Mouse (Mus musculus): ENCODE data around the gene Cage1. TPM values are rescaled to one million over a fixed set of nuclear protein-coding genes. Genes with fewer than 3 reads are reported as not detected.

Cage1 gene
- 0.14 and 0.18 TPM in 2 replicates for polyA plus RNA-seq (2012; rRNA removed)

DNA sequence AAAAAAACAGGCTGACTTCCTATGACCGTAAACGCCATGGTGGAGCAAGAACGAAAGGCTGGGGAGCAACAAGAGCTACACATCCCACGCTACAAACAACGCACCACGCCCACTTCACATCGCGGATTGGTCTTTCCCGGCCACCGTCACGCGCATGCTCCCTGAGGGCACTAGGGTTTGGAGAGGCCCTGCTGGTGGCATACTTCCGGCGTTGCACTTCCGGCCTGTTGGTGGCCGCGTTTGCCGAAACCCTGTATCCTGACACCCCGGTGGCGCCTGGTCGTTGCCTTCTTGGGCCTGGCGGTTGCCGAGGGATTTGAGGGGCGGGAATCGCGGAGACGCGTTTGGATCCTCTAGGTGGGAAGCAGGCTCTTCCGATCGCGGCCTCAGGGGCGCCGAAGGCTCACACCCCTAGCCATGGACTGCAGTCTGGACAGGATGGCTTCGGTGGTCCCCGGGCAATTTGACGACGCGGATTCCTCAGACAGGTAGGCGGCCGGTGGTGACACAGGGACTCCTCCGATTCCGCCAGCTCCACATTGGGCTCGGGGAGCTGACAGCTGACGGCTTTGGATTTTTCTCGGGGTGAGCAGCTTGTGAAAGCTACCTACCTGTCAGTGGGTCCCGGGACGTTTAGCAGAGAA, at the start of gene Cage1:
Gene Cage1, minus strand, starts transcription at position 26 of the 644 bp plus-strand sequence.

DNA sequence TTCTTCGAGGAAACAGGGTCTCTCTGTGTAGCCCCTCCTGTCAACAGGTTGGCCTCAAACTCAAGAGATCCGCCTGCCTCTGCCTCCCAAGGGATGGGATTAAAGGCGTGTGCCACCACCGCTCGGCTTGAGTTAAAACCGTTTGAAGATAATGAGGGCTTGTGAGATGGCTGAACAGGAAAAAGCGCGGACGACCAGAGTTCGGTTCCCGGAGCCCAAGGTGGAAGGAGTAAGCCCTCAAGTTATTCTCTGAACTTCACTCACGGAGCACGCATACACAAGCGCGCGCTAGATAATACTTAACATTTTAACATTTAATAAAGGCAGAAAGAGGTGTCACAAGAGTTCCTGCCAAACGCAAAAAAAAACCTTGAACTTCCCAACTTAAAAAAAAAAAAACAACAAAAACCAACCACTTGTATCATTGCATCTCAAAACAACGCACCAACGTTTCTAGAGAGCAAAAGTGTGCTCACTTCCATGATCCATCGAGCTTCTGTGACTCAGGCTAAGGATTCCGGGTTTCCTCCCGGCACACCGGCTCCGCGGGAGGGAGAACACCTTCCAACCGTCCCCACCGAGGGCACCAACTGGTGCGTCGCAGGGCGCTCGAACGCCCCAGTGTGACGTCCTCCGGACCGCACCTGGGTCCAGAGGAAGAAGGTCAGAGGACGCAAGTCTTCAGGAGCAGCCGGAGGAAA, 376 bp downstream of the Cage1 start, which contains the start of gene Riok1:
Gene Riok1, plus strand, starts transcription at position 653 of the 701 bp plus-strand sequence.

GRCm38 (mm10) chr13:37993704-37994404, 43.0 kb downstream of the Cage1 start, which contains the start of gene Ssr1:
TSS of gene Ssr1 (minus strand) at chr13:37994217.

Other genes with a start within 250 kb of the Cage1 start
- gene Ssr1, start 42.9 kb downstream of the Cage1 start, polyA plus RNA-seq (2012; rRNA removed) = 17.0 and 20.9 TPM in 2 replicates
- gene Riok1, start 74 bp downstream of the Cage1 start, polyA plus RNA-seq (2012; rRNA removed) = 12.8 and 19.2 TPM in 2 replicates
- 1.7 and 2.0 TPM in 2 replicates for gene Dsp, start 114.2 kb upstream of the Cage1 start, polyA plus RNA-seq (2012; rRNA removed)
- 17.1 and 17.7 TPM in 2 replicates for gene Snrnp48, start 167.9 kb upstream of the Cage1 start, polyA plus RNA-seq (2012; rRNA removed)